Mouse (Mus musculus) ES-E14 (cell line): Measurements from ENCODE around the gene Dennd4c. TPM values are rescaled to one million over a fixed set of nuclear protein-coding genes. Genes with fewer than 3 reads are reported as not detected.

Experiments used
- DNase-seq: peaks from one replicate; pipeline ENCODE4 v3.0.0-alpha.2; 2013; ENCODE audit warnings: low read depth, low spot score
- H3K27ac ChIP-seq: 2 replicates; pipeline ENCODE4 v1.5.1; 2012; ENCODE audit warnings: low read depth, mild to moderate bottlenecking, low read length, moderate library complexity, mixed read lengths; ENCODE audit not compliant: poor library complexity, insufficient read depth, severe bottlenecking
- H3K36me3 ChIP-seq: 2 replicates; pipeline ENCODE4 v1.6.1; 2012; ENCODE audit warnings: mild to moderate bottlenecking, low read length, moderate library complexity, mixed read lengths; ENCODE audit not compliant: control insufficient read depth, poor library complexity, insufficient read depth, severe bottlenecking
- H3K4me1 ChIP-seq, 2 experiments: fragments of 150-350 bp in 1 of 2; sonication (generic) in 1 of 2; 2 replicates each; pipeline ENCODE4 v1.6.1; 2012; ENCODE audit warnings: low read length in 2 of 2, mild to moderate bottlenecking in 1 of 2, mixed read lengths in 1 of 2; ENCODE audit not compliant: control insufficient read depth in 2 of 2, insufficient read depth in 2 of 2, poor library complexity in 1 of 2
- H3K4me3 ChIP-seq, 2 experiments: fragments of 150-350 bp in 1 of 2; sonication (generic) in 1 of 2; 2 replicates each; pipeline ENCODE4 v1.5.1; 2012; ENCODE audit warnings: low read length in 2 of 2, low read depth in 1 of 2, mild to moderate bottlenecking in 1 of 2, mixed read lengths in 1 of 2; ENCODE audit not compliant: insufficient read depth in 1 of 2, poor library complexity in 1 of 2, severe bottlenecking in 1 of 2
- H3K9ac ChIP-seq: 2 replicates; pipeline ENCODE4 v1.6.1; 2012; ENCODE audit warnings: low read depth, mild to moderate bottlenecking, low read length, mixed read lengths; ENCODE audit not compliant: poor library complexity, insufficient read depth, severe bottlenecking
- H3K9me3 ChIP-seq: fragments of 150-350 bp; sonication (generic); 2 replicates; pipeline ENCODE4 v1.6.1; 2012; ENCODE audit warnings: low read depth, mild to moderate bottlenecking, low read length; ENCODE audit not compliant: control insufficient read depth, insufficient read depth
- CHD2 ChIP-seq: IDR thresholded peaks from 2 replicates; pipeline ENCODE4 v1.6.1; 2014; ENCODE audit warnings: mild to moderate bottlenecking, low read depth, low read length, inconsistent platforms
- HCFC1 ChIP-seq: IDR thresholded peaks from 2 replicates; pipeline ENCODE4 v1.6.1; 2012; ENCODE audit warnings: low read length, inconsistent platforms, borderline replicate concordance; ENCODE audit not compliant: insufficient read depth
- MAFK ChIP-seq: IDR thresholded peaks from 2 replicates; pipeline ENCODE4 v1.6.1; 2014; ENCODE audit warnings: mild to moderate bottlenecking, low read depth, low read length, inconsistent platforms; ENCODE audit not compliant: insufficient read depth
- ZC3H11A ChIP-seq: IDR thresholded peaks from 2 replicates; pipeline ENCODE4 v1.6.1; 2012; ENCODE audit warnings: low read depth, mild to moderate bottlenecking, inconsistent platforms, low read length, borderline replicate concordance
- ZNF384 ChIP-seq: IDR thresholded peaks from 2 replicates; pipeline ENCODE4 v1.6.1; 2012; ENCODE audit warnings: low read depth, low read length, inconsistent platforms
- in situ Hi-C, 2 experiments: fragments of 600-800 bp; cut with MboI; formaldehyde crosslinking; loops; one replicate each; pipeline ENCODE4 v1.15.1; 2025; ENCODE audit warnings: low sequenced_read_pairs in 2 of 2, inconsistent platforms in 1 of 2; ENCODE audit not compliant: unreplicated experiment in 2 of 2
- total RNA-seq: library from RNA; depleted of rRNA; stranded (reverse); fragments of 300-350 nt; gene quantifications from 2 replicates; pipeline ENCODE4 v1.2.3, GENCODE M21; 2012

The Dennd4c gene
- total RNA-seq, 1 experiment, result 13.0 TPM

DNA sequence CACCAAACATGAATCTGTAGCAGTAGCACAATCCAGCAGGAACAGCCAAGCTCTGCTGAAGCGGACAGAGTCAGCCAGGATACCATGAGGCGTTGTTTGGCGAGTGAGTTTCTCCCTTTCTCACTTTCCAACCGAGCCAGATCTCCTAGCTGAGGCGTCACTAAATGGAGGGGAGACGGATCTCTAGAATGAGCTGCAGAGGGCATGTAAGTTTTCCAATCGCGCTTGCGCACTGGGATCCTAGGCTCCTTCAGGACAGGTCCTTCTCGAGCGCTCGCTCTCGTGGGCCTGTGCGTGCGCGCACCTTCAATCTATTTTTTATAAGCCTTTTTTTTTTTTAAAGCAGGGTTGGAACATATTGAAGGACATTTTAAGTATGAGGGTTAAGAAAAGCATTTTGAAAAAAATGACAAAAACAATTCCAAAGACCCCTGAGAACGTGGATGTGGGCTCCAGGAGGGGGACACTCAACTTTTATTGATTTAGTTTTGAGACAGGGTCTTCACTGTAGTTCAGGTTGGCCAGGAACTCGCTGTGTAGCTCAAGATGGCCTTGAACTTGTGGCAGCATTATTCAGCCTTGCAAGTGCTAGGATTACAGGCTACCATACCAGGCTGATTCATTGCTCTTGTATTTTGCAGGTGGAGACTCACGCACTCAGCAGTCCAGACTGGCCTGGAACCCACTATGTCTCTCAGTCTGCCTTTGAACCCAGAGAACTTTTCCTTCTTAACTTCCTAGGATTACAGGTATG lies 14.1 kb upstream of the Dennd4c start:
- in situ Hi-C loops, result no loop called here
- Histone ChIP-seq H3K9me3 (no peaks in the 10 kb centered on the region), H3K36me3 (no peaks in the 10 kb centered on the region), H3K9ac (no peak overlapping the region), H3K4me3 (0 out of 4 replicates have a peak overlapping the region, but pooled peaks of 1 of the 2 experiments have one; percentile 37), H3K27ac (no peak overlapping the region), H3K4me1 (0 out of 4 replicates have a peak, but pooled peaks cover 0 to 2% of the 10 kb centered on the region in 2 experiments)
- DNase-seq, result no peak
- 0 out of 2 replicates have a peak, but pooled peaks have one; percentile 39 for TF ChIP-seq ZNF384
- TF ChIP-seq CHD2, result no peak

- no peak for DNase-seq
- in situ Hi-C loops, result no loop called here
- TF ChIP-seq HCFC1 (no peak), ZC3H11A (no peak), MAFK (no peak), CHD2 (no peak), ZNF384 (no peak)
- Histone ChIP-seq H3K9ac (no peak overlapping the region), H3K4me3 (no peak overlapping the region), H3K27ac (no peak overlapping the region), H3K4me1 (peaks cover 0 to 3% of the 10 kb centered on the region in 2 experiments; a peak in 1 of 4 replicates), H3K9me3 (no peaks in the 10 kb centered on the region), H3K36me3 (no peaks in the 10 kb centered on the region)
Measured at GRCm38 (mm10) chr4:86739308-86739993, 8.9 kb upstream of the Dennd4c start.

DNA sequence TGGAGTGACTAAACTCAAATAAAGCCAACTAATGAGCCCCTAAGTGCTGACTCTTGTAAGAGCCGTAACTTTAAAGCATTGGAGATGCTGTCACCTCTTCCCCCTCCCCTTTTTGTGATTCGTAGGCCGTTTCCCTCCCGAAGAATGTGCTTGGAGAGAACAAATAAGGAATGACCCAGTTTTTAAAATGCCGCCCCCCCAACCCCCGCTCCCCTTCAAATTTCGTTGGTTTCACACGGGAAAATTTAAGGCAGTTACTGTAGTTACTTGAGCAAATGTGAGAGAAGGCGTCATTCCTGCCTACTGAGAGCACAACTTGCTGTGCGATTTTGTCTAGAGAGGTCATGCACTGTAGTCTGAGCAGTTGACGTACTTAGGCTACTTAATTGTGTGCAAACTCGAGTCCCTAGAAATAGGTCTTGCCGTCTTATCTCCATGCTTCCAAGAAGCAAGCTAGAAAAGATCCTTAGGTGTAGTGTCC lies 1.0 kb downstream of the Dennd4c start:
- no peak for DNase-seq
- H3K9me3 ChIP-seq, result no peaks in the 10 kb centered on the region
- TF ChIP-seq ZC3H11A (no peak), MAFK (no peak), CHD2 (no peak), HCFC1 (no peak)
- H3K27ac ChIP-seq, result no peak overlapping the region
- H3K36me3 ChIP-seq, result no peaks in the 10 kb centered on the region; the same call in 1 of the 2 replicates
- H3K4me1 ChIP-seq, result peaks cover 2 to 4% of the 10 kb centered on the region in 2 experiments; a peak in 1 of 4 replicates
- H3K9ac ChIP-seq, result peak overlapping the region; percentile 89
- in situ Hi-C loops, result no loop called here
- H3K4me3 ChIP-seq, result peak overlapping the region; percentile 72 to 82

DNA sequence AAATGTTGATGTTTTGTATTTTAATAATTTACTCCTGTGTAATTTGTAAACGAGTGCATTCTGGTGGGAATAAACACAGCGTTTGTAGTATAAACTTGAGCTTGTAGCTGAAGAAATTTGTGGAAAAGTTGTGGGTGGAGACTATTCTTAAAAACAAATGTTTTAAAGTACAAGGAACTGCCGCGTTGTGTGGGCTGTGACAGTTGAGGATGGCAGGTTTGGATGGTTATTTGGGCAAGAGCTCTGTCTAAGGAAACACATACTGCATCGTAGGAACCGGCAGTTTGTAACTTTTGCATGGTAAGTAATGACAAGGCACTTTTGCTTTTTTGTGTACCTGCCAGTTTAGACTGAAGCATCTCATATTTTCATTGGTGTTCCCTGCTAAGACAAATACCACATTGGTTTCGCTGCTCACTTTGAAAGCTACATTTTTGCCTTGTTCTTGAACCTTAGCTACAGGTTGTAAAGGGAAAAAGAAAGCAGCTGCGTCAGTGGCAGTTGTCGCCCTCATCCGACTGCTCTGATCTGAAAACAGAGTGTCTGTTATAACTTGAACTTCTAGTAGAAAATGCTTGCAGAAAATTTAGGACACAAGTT lies 2.1 kb downstream of the Dennd4c start:
- no peak for TF ChIP-seq HCFC1
- TF ChIP-seq CHD2, result no peak
- TF ChIP-seq ZC3H11A, result no peak
- TF ChIP-seq ZNF384, result no peak
- TF ChIP-seq MAFK, result no peak
- in situ Hi-C loops, result no loop called here
- H3K4me3 ChIP-seq, result no peak overlapping the region
- H3K27ac ChIP-seq, result no peak overlapping the region
- no peak overlapping the region for H3K9ac ChIP-seq
- H3K9me3 ChIP-seq, result no peaks in the 10 kb centered on the region
- no peak for DNase-seq
- peaks cover 2 to 4% of the 10 kb centered on the region in 2 experiments; a peak in 1 of 4 replicates for H3K4me1 ChIP-seq
- H3K36me3 ChIP-seq, result no peaks in the 10 kb centered on the region; the same call in 1 of the 2 replicates
